Mouse (Mus musculus) adrenal gland, adult 2 months (tissue): Measurements from ENCODE around the gene Fbxo2. TPM values are rescaled to one million over a fixed set of nuclear protein-coding genes. Genes with fewer than 3 reads are reported as not detected.

Experiments used
- DNase-seq: peaks from one replicate; pipeline ENCODE4 v3.0.0; 2021
- polyA plus RNA-seq: library from polyadenylated mRNA; depleted of rRNA; stranded (reverse); fragments of >200 nt; gene quantifications from 2 replicates; pipeline ENCODE4 v1.2.3, GENCODE M21; 2012
- total RNA-seq, 2 experiments: library from RNA; stranded (reverse); gene quantifications; 2 replicates each; pipeline ENCODE4 v1.2.3; 2021

The Fbxo2 gene
- total and polyA plus RNA-seq, 3 experiments, result 2.5 to 9.5 (median 3.6) TPM

GRCm38 (mm10) chr4:148143721-148144120, 16.7 kb upstream of the Fbxo2 start:
- DNase-seq, result no peak

DNA sequence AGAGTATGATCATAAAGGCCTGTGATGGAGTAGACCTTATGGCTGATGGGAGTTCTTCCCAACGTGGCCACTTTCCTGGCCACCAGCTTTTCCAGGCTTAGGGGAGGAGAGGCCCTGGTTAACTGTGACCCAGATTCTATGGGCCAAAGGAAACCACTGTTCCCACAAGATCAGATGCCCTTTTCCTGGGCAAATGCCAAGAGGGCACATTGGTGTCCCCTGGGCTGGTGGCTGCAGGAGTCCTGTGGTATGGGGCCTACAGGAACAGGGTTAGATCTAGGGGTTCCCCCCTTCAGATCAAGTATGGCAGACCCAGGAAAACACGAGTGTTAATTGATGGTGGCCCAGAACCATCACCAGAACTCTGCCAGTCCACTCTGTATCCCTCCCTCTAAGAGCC, 12.7 kb upstream of the Fbxo2 start:
- DNase-seq, result no peak

DNA sequence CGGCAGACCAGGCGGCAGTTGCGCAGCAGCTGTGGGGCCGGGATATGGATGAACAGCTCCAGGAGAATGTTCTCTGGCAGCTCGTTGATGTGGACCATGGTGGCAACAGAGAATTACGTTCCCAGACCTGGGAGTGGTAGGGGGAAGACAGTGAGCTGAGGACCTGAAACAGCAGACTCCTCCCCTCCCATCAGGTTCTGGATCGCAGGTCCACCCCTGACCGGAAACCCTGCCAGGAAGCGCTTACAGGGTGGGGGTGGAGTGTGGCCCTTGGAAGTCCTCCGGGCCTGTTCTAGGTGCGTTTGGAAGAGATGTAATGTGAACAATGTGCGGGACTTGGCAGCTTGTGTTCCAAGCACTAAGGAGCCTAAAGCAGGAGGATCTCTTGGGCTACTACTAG, 10.9 kb upstream of the Fbxo2 start:
- no peak for DNase-seq

DNA sequence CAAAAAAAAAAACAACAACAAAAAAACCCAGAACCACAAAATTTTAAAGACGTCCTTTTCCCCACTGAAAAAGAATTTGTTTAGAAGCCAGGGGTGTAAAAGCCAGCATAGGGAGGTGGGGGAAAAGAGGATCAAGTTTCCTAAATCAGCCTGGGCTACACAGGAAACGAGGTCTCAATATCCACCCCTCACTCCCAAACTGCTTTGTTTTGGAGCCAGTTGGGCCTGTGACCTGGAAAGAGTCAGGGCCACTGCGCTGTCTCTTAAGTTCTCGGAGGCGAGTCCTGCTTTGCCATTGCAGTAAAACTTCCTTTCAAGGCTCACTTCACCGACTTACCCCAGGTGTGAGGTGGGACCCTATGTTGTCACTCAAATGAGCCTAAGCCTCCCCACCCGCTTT, 10.2 kb upstream of the Fbxo2 start:
- DNase-seq, result no peak

DNA sequence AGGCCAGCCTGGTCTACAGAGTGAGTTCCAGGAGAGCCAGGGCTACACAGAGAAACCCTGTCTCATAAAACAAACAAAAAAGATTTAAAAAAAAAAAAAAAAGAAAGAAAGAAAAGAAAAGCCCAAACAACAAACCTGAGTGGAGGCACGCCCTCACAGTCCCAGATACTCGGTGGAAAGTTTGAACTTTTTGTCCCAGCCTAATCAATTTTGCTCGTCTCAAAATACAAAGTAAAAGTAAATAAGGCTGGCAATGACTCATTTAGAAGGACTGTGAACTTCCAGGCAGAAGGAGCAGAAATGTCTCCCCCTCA, 9.5 kb upstream of the Fbxo2 start:
- DNase-seq, result no peak

GRCm38 (mm10) chr4:148151267-148152168, 8.9 kb upstream of the Fbxo2 start, which contains the start of gene Fbxo6:
Gene Fbxo6, minus strand, starts transcription at chr4:148152140.
- DNase-seq, result peak; percentile 94

GRCm38 (mm10) chr4:148152547-148152946, 7.9 kb upstream of the Fbxo2 start:
- DNase-seq, result no peak

GRCm38 (mm10) chr4:148154006-148154405, 6.4 kb upstream of the Fbxo2 start:
- no peak for DNase-seq

DNA sequence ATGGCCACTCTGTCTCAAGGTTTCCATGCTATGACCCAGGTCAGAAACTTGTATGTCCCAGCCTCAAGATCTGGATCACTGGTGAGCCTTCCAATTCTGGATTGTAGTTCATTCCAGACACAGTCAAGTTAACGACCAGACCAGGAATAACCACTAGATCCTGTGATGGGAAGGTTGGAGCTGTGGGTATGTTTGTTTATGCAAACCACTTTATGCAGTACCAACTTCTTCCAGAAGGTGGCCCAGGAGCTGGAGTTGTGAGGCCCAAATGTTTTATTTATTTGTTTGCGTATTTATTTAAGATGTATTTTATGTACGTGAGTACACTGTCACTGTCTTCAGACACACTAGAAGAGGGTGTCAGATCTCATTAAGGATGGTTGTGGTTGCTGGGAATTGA, 5.4 kb upstream of the Fbxo2 start:
- no peak for DNase-seq

GRCm38 (mm10) chr4:148158436-148159348, 1.7 kb upstream of the Fbxo2 start:
- DNase-seq, result peak; percentile 42

GRCm38 (mm10) chr4:148159544-148160435, 631 bp upstream of the Fbxo2 start:
- DNase-seq, result peak; percentile 97

DNA sequence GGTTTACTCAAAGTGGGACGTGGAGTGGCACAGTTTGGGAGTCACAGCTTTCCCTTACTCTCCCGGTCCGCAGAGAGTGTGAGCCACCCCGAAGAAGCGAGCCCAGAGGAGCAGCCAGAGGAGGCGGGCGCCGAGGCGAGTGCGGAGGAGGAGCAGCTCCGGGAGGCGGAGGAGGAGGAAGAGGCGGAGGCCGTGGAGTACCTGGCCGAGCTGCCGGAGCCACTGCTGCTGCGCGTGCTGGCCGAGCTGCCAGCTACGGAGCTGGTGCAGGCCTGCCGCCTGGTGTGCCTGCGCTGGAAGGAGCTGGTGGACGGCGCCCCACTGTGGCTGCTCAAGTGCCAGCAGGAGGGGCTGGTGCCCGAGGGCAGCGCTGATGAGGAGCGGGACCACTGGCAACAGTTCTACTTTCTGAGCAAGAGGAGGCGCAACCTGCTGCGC, 3.6 kb downstream of the Fbxo2 start:
- peak; percentile 88 for DNase-seq

- DNase-seq, result no peak
Measured at GRCm38 (mm10) chr4:148164461-148164860, 4.0 kb downstream of the Fbxo2 start.

- DNase-seq, result no peak
Measured at GRCm38 (mm10) chr4:148165551-148165950, 5.1 kb downstream of the Fbxo2 start.

GRCm38 (mm10) chr4:148166431-148166830, 6.0 kb downstream of the Fbxo2 start:
- DNase-seq, result no peak

GRCm38 (mm10) chr4:148166986-148167385, 6.6 kb downstream of the Fbxo2 start:
- DNase-seq, result peak; percentile 61

GRCm38 (mm10) chr4:148168287-148168686, 7.9 kb downstream of the Fbxo2 start:
- DNase-seq, result peak; percentile 52

GRCm38 (mm10) chr4:148169586-148169985, 9.2 kb downstream of the Fbxo2 start:
- DNase-seq, result no peak

- peak; percentile 43 for DNase-seq
Measured at GRCm38 (mm10) chr4:148170842-148171241, 10.4 kb downstream of the Fbxo2 start.

DNA sequence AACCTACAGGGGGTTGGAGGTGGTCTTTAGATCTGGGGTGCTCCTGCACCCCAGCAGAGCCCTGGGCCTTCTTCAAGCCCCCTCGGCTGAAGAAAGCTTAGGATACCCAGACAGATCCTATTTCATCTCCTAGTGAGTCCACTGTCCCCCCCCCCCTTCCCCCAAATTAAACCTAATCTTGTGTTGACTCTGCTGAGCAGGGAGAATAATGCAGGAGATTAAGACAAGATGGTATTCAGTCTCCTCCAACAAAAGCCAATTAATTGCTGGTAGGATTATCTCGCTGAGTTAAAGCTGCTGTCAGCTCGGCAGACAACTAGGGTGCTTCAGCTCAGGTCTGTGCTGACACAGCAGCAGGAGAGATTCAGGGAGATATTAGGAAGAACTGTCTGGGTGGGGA, 10.8 kb downstream of the Fbxo2 start:
- no peak for DNase-seq

GRCm38 (mm10) chr4:148173811-148174494, 13.5 kb downstream of the Fbxo2 start:
- DNase-seq, result no peak
